In genomic region chr11:115831518-115831917, GRCm38 (mm10) we compare ENCODE assay signal across 14 mouse cellular contexts. TPM values are rescaled to one million over a fixed set of nuclear protein-coding genes. Genes with fewer than 3 reads are reported as not detected.
DNase-seq lines count a peak whose midpoint lies in the region; ATAC-seq and TF ChIP-seq lines count a peak whose summit lies in the region.
"Had no signal": no experiment of that assay in that cellular context is flagged by ENCODE, and none has a peak within 500 bp of the region (broad histone marks: within the 10 kb centered on the region; RNA-seq: fewer than 3 reads in every experiment).

No protein-coding gene starts in this region.

- no peak overlapping the region for H3K4me3 ChIP-seq in heart, embryonic 11.5 days (ENCODE audit: low read depth, low read length)
- H3K4me3 ChIP-seq in lung, embryonic 16.5 days (ENCODE audit: low read length) = no peak overlapping the region
- H3K4me3 ChIP-seq in liver, adult 2 months (ENCODE audit: insufficient read depth, low read depth, low read length) = no peak overlapping the region
- H3K4me3 ChIP-seq: limb, embryonic 15.5 days had no signal

- H3K36me3 ChIP-seq in heart, embryonic 11.5 days (ENCODE audit: control insufficient read depth, insufficient read depth, low read length) = no peaks in the 10 kb centered on the region
- no peaks in the 10 kb centered on the region for H3K36me3 ChIP-seq in lung, embryonic 16.5 days (ENCODE audit: control insufficient read depth, insufficient read depth, low read length)
- H3K36me3 ChIP-seq in liver, adult 2 months (ENCODE audit: control insufficient read depth, insufficient read depth, low read length) = no peaks in the 10 kb centered on the region
- H3K36me3 ChIP-seq: limb, embryonic 15.5 days had no signal

- H3K27ac ChIP-seq in heart, embryonic 11.5 days (ENCODE audit: low read depth, low read length) = peak overlapping the region; percentile 94
- H3K27ac ChIP-seq in lung, embryonic 16.5 days (ENCODE audit: low read length) = peak overlapping the region; percentile 95
- H3K27ac ChIP-seq in liver, adult 2 months (replicated peaks; ENCODE audit: insufficient read depth, low read depth, low read length) = peak overlapping the region; percentile 95
- H3K27ac ChIP-seq: limb, embryonic 15.5 days had no signal

- peak; percentile 22; the same call in 1 of the 2 replicates for ATAC-seq in heart, embryonic 11.5 days (replicated peaks; ENCODE audit: insufficient number of reproducible peaks, low FRiP score, low TSS enrichment)
- no peak for ATAC-seq in lung, embryonic 16.5 days (ENCODE audit: low read depth)

- intact Hi-C loops in heart, postnatal 10 days (cut with DNase I) = loop anchor here (10.0 kb wide), 1 partner anchor 347 kb away; no protein-coding TSS in a partner anchor

- H3K4me1 ChIP-seq in heart, embryonic 11.5 days (ENCODE audit: control insufficient read depth, insufficient read depth, low read length) = peaks cover 80% of the 10 kb centered on the region
- peaks cover 71% of the 10 kb centered on the region for H3K4me1 ChIP-seq in lung, embryonic 16.5 days (replicated peaks; ENCODE audit: control insufficient read depth, insufficient read depth, low read length)
- H3K4me1 ChIP-seq in liver, adult 2 months (ENCODE audit: control insufficient read depth, insufficient read depth, low read length) = peaks cover 31% of the 10 kb centered on the region

- peaks cover 35% of the 10 kb centered on the region; the same call in 1 of the 2 replicates for H3K79me2 ChIP-seq in liver, adult 2 months (ENCODE audit: control insufficient read depth, insufficient read depth, low read length)

- peak overlapping the region; percentile 58 for H3K9ac ChIP-seq in heart, embryonic 11.5 days (ENCODE audit: low read depth, low read length)
- H3K9ac ChIP-seq in lung, embryonic 16.5 days (ENCODE audit: low read length) = peak overlapping the region; percentile 32; the same call in 1 of the 2 replicates
- H3K9ac ChIP-seq in liver, adult 2 months (ENCODE audit: low read depth, low read length) = peak overlapping the region; percentile 38
- H3K9ac ChIP-seq: limb, embryonic 15.5 days had no signal

- TF ChIP-seq CTCF in liver, adult 2 months (IDR thresholded peaks at IDR 0.05; ENCODE audit: low read depth, low read length) = no peak

- H3K4me2 ChIP-seq in heart, embryonic 11.5 days = peak overlapping the region; percentile 54
- H3K4me2 ChIP-seq in lung, embryonic 16.5 days (ENCODE audit: low read depth, low read length) = no peak overlapping the region

- DNase-seq in heart, postnatal 10 days = no peak
- DNase-seq in lung, postnatal 14 days = no peak
- no peak for DNase-seq in liver, adult 2 months (ENCODE audit: extremely low read depth, low read depth, low spot score)
- peak; percentile 75 for DNase-seq in yolk sac, embryonic 10.5 days (ENCODE audit: low spot score)
- no peak for DNase-seq in cerebellum, adult 9-10 months
- no peak for DNase-seq in urinary bladder, postnatal 14 days (ENCODE audit: low spot score)
- DNase-seq: adrenal gland, postnatal 25 days; cerebellum, postnatal 14 days; layer of hippocampus, adult 9-11 months; thymus, postnatal 4 days had no signal

- H3K9me3 ChIP-seq in heart, embryonic 11.5 days (replicated peaks; ENCODE audit: control insufficient read depth, low read length) = no peaks in the 10 kb centered on the region
- H3K9me3 ChIP-seq in lung, embryonic 16.5 days (ENCODE audit: control insufficient read depth, low read length) = no peaks in the 10 kb centered on the region
- H3K9me3 ChIP-seq: limb, embryonic 15.5 days had no signal

- no peaks in the 10 kb centered on the region for H3K27me3 ChIP-seq in heart, embryonic 11.5 days (ENCODE audit: control insufficient read depth, insufficient read depth, low read length)
- H3K27me3 ChIP-seq in lung, embryonic 16.5 days (ENCODE audit: control insufficient read depth, insufficient read depth, low read depth, low read length) = no peaks in the 10 kb centered on the region
- no peaks in the 10 kb centered on the region for H3K27me3 ChIP-seq in liver, adult 2 months (ENCODE audit: control insufficient read depth, insufficient read depth, low read length)

- WGBS in heart, embryonic 11.5 days (ENCODE audit: insufficient replicate concordance) = 22% methylated on average over 3 of the region's 3 CpGs
- 30% methylated on average over 3 of the region's 3 CpGs for WGBS in lung, embryonic 16.5 days
- 39% methylated on average over 3 of the region's 3 CpGs for WGBS in liver, adult 2 months

- no peak for TF ChIP-seq POLR2A in liver, adult 2 months (IDR thresholded peaks at IDR 0.05; ENCODE audit: extremely low read depth, insufficient read depth, low read length)

RNA-seq across cellular contexts. Expression of gene Llgl2, which starts 7.7 kb away (rescaled TPM):
- polyA plus RNA-seq in heart, embryonic 11.5 days (2014; fragmentation: Nextera tagmentation; extraction: Ambion mirVana) = 21.5 and 22.4 TPM in 2 replicates
- total RNA-seq in heart, postnatal 10 days (2021) = 10 to 100 TPM; 17.9 to 18.2 TPM
- polyA plus RNA-seq in lung, embryonic 16.5 days (2015; fragmentation: Nextera tagmentation; extraction: Ambion mirVana) = 45.0 and 58.7 TPM in 2 replicates
- total RNA-seq in liver, adult 2 months (2014; rRNA removed) = 15.8 and 17.2 TPM in 2 replicates
- polyA plus RNA-seq in liver, adult 2 months (2012; rRNA removed) = 46.8 and 52.7 TPM in 2 replicates

RNA-seq across cellular contexts. Expression of gene Tsen54, which starts 17.0 kb away (rescaled TPM):
- 20.8 TPM in 2 replicates for polyA plus RNA-seq in heart, embryonic 11.5 days (2014; fragmentation: Nextera tagmentation; extraction: Ambion mirVana)
- 10 to 100 TPM; 10.5 to 15.0 TPM for total RNA-seq in heart, postnatal 10 days (2021)
- polyA plus RNA-seq in lung, embryonic 16.5 days (2015; fragmentation: Nextera tagmentation; extraction: Ambion mirVana) = 36.9 and 38.1 TPM in 2 replicates
- total RNA-seq in liver, adult 2 months (2014; rRNA removed) = 4.0 and 5.8 TPM in 2 replicates
- 11.2 and 15.6 TPM in 2 replicates for polyA plus RNA-seq in liver, adult 2 months (2012; rRNA removed)

RNA-seq across cellular contexts. Expression of gene Caskin2, which starts 18.1 kb away (rescaled TPM):
- polyA plus RNA-seq in heart, embryonic 11.5 days (2014; fragmentation: Nextera tagmentation; extraction: Ambion mirVana) = 17.4 and 18.1 TPM in 2 replicates
- 10 to 100 TPM; 59.4 to 60.9 TPM for total RNA-seq in heart, postnatal 10 days (2021)
- 21.6 and 22.0 TPM in 2 replicates for polyA plus RNA-seq in lung, embryonic 16.5 days (2015; fragmentation: Nextera tagmentation; extraction: Ambion mirVana)
- total RNA-seq in liver, adult 2 months (2014; rRNA removed) = 2.9 and 3.8 TPM in 2 replicates
- 8.9 and 9.7 TPM in 2 replicates for polyA plus RNA-seq in liver, adult 2 months (2012; rRNA removed)

RNA-seq across cellular contexts. Expression of gene Myo15b, which starts 26.7 kb away (rescaled TPM):
- polyA plus RNA-seq in heart, embryonic 11.5 days (2014; fragmentation: Nextera tagmentation; extraction: Ambion mirVana) = 0.06 and 0.39 TPM in 2 replicates
- under 1 TPM; 0.17 to 0.22 TPM for total RNA-seq in heart, postnatal 10 days (2021)
- polyA plus RNA-seq in lung, embryonic 16.5 days (2015; fragmentation: Nextera tagmentation; extraction: Ambion mirVana) = 0.83 and 2.0 TPM in 2 replicates
- total RNA-seq in liver, adult 2 months (2014; rRNA removed) = 0.07 and 0.28 TPM in 2 replicates
- 0.51 and 0.56 TPM in 2 replicates for polyA plus RNA-seq in liver, adult 2 months (2012; rRNA removed)
- total RNA-seq: gastrocnemius, adult 18-20 months had no signal
